Mouse (Mus musculus): ENCODE data around the gene Cnot10. TPM values are rescaled to one million over a fixed set of nuclear protein-coding genes. Genes with fewer than 3 reads are reported as not detected.
A peak's percentile ranks its signal among the peaks of the same experiment; 100 is the strongest.

Cnot10 gene
- total RNA-seq, 2 experiments from 2014 or later = 17.1 TPM

- intact Hi-C loops (cut with DNase I) = loop anchor here (1.0 to 2.0 kb wide), 2 partner anchors 41 to 80 kb away; partner anchors contain the start of gene Dync1li1
- DNase-seq = no peak
- H3K27ac ChIP-seq = no peak overlapping the region
- no peak overlapping the region for H3K4me3 ChIP-seq
- TF ChIP-seq CTCF (IDR thresholded peaks at IDR 0.05) = peak; percentile 23; the same call in 1 of the 2 replicates
These were observed 7.8 kb upstream of the Cnot10 start for GRCm38 (mm10) chr9:114647506-114648432.

DNA sequence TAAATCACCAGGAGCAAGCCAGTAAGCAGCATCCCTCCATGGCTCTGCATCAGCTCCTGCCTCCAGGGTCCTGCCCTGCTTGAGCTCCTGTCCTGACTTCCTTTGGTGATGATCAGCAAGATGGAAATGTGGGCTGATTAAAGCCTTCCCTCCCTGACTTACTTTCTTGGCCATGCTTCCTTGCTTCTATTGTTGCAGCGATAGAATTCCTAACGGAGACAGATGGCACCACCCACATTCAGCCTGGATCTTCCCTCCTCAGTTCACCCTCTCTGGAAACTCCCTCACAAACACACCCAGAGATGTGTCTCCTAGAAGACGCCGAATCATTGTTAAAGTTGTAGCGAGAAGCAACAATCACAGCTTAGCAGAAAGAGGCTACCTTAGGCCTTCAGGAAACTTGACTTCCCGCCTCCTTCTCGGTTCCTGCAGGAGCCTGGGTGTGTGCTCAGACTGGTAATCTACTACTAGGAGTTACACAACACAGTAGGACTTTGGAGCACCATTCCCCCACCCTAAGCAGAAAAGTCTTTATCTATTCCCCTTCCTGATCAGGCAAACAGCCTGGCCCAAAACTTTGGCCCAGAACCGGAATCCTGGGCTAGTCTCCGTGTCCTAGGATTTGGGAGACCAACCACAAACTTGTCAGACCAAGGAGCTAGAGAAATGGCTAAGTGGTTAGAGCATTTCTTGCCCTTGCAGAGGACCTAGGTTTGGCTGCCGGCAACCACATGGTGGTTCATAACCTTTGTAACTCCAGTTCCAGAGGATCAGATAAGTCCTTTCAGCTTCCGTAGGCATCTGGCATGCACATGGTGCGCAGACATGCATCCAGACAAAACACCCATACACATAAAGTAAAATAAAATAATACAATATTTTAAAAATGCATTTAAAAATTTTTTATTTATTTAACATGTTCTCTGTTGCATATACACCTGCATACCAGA, 6.8 kb upstream of the Cnot10 start:
- DNase-seq = no peak
- intact Hi-C loops (cut with DNase I) = no loop called here
- Histone ChIP-seq H3K4me3 (no peak overlapping the region), H3K27ac (no peak overlapping the region)
- no peak for TF ChIP-seq CTCF (IDR thresholded peaks at IDR 0.05)

GRCm38 (mm10) chr9:114639186-114639748, 717 bp downstream of the Cnot10 start:
- peak overlapping the region; percentile 88 for H3K4me3 ChIP-seq
- no peak for TF ChIP-seq CTCF (IDR thresholded peaks at IDR 0.05)
- peak; percentile 20 for DNase-seq
- intact Hi-C loops (cut with DNase I) = no loop called here
- peak overlapping the region; percentile 91 for H3K27ac ChIP-seq

DNA sequence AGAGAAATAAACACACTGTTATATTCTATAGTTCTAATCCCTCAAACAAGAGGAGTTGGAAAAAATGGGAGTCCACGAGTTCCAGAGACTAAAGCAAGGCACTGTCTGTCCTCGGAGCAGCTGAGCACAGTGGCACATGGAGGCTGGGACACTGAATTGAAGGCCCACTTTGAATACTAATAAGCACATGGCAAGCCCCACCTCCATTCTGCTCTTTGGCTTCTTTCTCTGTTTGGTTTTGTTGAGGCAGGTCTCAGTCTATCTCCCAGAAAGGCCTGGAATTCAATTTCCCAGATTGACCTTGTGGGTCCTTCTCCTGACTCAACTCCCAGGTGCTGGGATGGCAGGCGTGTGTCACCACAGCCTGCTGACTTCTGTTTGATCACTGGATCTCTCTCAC, 3.2 kb downstream of the Cnot10 start:
- DNase-seq = no peak
- intact Hi-C loops (cut with DNase I) = no loop called here
- TF ChIP-seq CTCF (IDR thresholded peaks at IDR 0.05) = no peak
- Histone ChIP-seq H3K27ac (no peak overlapping the region), H3K4me3 (no peak overlapping the region)

GRCm38 (mm10) chr9:114636150-114636549, 3.8 kb downstream of the Cnot10 start:
- intact Hi-C loops (cut with DNase I) = no loop called here

DNA sequence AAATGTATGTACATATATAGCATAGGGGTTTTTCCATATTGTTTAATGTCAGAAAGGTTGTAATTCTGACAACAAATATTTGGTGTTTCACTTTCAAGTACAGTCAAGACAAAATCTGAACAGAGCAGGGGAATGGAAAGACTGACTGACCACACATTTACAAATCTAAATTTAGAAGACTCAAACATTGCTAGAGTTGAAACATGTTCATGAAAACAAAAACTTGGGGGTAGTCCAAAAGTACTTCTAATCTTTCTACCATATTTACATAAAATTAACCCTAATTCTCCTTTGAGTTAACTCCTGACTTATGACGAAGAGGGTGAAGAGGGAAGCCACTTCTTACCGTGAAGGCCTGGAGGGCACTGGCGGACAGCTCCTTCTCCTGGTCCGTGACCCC, 7.7 kb downstream of the Cnot10 start:
- H3K27ac ChIP-seq = no peak overlapping the region
- H3K4me3 ChIP-seq = no peak overlapping the region
- intact Hi-C loops (cut with DNase I) = no loop called here
- no peak for DNase-seq
- no peak for TF ChIP-seq CTCF (IDR thresholded peaks at IDR 0.05)

More at GRCm38 (mm10) chr9:114636150-114636549, 3.8 kb downstream of the Cnot10 start:
- Histone ChIP-seq H3K4me3 (no peak overlapping the region), H3K27ac (no peak overlapping the region)
- no peak for DNase-seq
- no peak for TF ChIP-seq CTCF (IDR thresholded peaks at IDR 0.05)

DNA sequence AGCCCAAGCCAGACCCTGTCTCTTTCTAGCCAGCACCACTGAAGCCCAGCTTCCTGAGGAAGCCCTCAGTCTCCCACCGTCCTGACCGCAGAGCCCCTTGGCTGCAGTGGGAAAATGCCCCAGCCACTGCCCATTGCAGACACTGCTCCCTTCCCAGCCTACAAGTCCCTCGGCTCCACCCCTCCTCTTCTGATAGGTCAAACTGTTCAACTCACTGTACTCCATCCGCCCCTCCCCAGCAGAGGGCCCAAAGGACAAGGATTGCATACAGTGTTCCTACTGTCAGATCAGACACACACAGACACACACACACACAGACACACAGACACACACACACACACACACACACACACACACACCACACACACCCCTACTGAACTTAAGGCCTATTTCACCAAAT, 13.3 kb downstream of the Cnot10 start:
- intact Hi-C loops (cut with DNase I) = no loop called here
- DNase-seq = no peak
- Histone ChIP-seq H3K27ac (no peak overlapping the region), H3K4me3 (no peak overlapping the region)
- TF ChIP-seq CTCF (IDR thresholded peaks at IDR 0.05) = no peak

GRCm38 (mm10) chr9:114624178-114624577, 15.8 kb downstream of the Cnot10 start:
- no peak for DNase-seq
- H3K4me3 ChIP-seq = no peak overlapping the region
- intact Hi-C loops (cut with DNase I) = no loop called here
- TF ChIP-seq CTCF (IDR thresholded peaks at IDR 0.05) = no peak
- H3K27ac ChIP-seq = no peak overlapping the region

- no peak for DNase-seq
- TF ChIP-seq CTCF (IDR thresholded peaks at IDR 0.05) = no peak
These were observed 18.8 kb downstream of the Cnot10 start for GRCm38 (mm10) chr9:114621149-114621548.

DNA sequence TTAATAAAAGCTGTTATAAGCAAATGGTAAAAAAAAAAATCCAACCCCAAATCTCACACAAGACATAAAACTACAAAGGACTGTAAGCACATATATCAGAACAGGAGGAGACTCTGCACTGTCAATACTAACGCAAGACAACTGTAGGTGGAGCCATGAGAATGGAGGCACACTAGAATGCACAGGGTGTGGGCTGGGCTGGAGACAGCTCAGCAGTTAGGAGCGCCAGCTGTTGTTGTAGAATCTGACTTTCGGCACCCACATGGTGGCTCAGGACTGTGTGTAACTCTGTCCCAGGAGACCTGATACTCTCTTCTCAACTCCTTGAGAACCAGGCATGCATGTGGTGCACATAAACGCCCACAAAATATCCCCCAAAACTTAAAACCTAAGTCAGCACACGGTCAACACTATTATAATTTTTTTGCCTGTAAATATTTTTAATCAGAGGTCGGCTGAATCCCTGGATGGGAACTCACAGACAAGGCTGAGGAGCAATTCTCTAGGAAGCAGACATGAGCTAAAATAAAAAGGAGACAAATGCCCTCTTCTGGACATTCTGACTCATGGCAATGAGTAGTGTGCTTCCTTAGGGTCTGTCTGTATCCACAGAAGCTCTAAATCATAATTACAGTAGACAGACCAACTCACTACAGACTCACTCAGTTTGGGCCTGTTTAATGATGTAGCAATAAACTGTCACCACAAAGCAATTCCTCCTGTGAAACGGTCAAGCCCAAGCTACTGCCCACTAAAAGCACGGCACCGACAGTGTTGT, 25.6 kb downstream of the Cnot10 start:
- intact Hi-C loops (cut with DNase I) = no loop called here
- no peak for DNase-seq
- TF ChIP-seq CTCF (IDR thresholded peaks at IDR 0.05) = no peak; the same call in 1 of the 2 replicates
- Histone ChIP-seq H3K4me3 (no peak overlapping the region), H3K27ac (no peak overlapping the region)

More at GRCm38 (mm10) chr9:114621149-114621548, 18.8 kb downstream of the Cnot10 start:
- Histone ChIP-seq H3K4me3 (no peak overlapping the region), H3K27ac (no peak overlapping the region)
- intact Hi-C loops (cut with DNase I) = no loop called here

DNA sequence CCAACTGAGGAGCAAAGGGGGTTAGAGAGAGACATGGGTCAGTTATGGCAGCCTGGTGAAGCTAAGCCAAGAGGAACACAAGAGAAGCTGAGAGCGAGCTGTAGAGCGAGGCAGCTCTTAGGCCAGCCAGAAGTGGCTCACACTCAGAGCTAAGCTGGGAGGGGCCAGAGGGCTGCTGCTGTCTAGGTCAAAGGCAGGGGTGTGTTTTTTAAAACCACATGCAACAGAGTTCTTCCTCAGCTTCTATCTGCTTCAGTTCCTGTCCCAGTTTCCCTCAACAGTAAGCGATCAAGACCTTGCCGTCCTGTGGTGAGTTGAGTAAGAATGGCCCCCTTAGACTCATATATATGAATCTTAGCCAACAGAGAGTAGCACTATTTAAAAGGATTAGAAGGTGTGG, 27.0 kb downstream of the Cnot10 start:
- DNase-seq = no peak
- no peak for TF ChIP-seq CTCF (IDR thresholded peaks at IDR 0.05)
- Histone ChIP-seq H3K4me3 (no peak overlapping the region), H3K27ac (no peak overlapping the region)
- intact Hi-C loops (cut with DNase I) = no loop called here

DNA sequence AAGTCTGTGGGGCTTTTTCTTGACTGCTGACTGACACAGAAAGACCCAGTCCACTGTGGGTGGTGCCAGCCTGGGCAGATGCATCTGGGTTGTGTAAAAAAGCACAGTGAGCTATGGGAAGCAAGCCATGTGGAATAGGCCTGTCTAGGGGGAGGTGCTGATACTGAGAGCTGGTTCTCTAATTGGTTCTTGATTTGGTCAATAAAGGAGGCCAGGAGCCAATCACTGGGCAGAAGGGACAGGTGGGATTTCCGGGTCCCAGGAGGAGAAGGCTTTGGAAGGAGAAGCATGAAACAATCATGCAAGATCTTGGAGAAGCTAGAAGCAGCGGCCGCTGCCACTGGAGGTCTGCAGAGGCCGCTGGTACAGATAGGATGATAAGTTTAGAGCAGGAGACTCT, 27.4 kb downstream of the Cnot10 start:
- intact Hi-C loops (cut with DNase I) = no loop called here
- Histone ChIP-seq H3K4me3 (no peak overlapping the region), H3K27ac (no peak overlapping the region)
- no peak for TF ChIP-seq CTCF (IDR thresholded peaks at IDR 0.05)
- peak; percentile 26 for DNase-seq

Data from gastrocnemius, adult 2 months (tissue).